Mouse (Mus musculus) bone marrow macrophage, adult 2 months (primary cell): Measurements from ENCODE around the gene Cd44. TPM values are rescaled to one million over a fixed set of nuclear protein-coding genes. Genes with fewer than 3 reads are reported as not detected.

Experiments used
- H3K27ac ChIP-seq: 2 replicates; pipeline ENCODE4 v1.5.1; 2012; ENCODE audit warnings: low read depth, low read length; ENCODE audit not compliant: insufficient read depth
- H3K4me1 ChIP-seq: 2 replicates; pipeline ENCODE4 v1.6.1; 2012; ENCODE audit warnings: low read length; ENCODE audit not compliant: control insufficient read depth, insufficient read depth
- H3K4me3 ChIP-seq: 2 replicates; pipeline ENCODE4 v1.5.1; 2012; ENCODE audit warnings: mild to moderate bottlenecking, low read length, moderate library complexity; ENCODE audit not compliant: insufficient read depth
- CTCF ChIP-seq: IDR thresholded peaks from 2 replicates; pipeline ENCODE4 v1.5.1; 2012; ENCODE audit warnings: low read depth, mild to moderate bottlenecking, low read length, moderate library complexity
- POLR2A ChIP-seq: IDR thresholded peaks from 2 replicates; pipeline ENCODE4 v1.6.1; 2012; ENCODE audit warnings: mild to moderate bottlenecking, low read depth, low read length, borderline replicate concordance
- polyA plus RNA-seq: library from polyadenylated mRNA; stranded (reverse); fragments of >200 nt; gene quantifications from 2 replicates; pipeline ENCODE4 v1.2.4, GENCODE M21; 2012; ENCODE audit not compliant: missing spikeins, insufficient read depth, insufficient read length

Gene Cd44
- polyA plus RNA-seq, 1 experiment, result 156 TPM

DNA sequence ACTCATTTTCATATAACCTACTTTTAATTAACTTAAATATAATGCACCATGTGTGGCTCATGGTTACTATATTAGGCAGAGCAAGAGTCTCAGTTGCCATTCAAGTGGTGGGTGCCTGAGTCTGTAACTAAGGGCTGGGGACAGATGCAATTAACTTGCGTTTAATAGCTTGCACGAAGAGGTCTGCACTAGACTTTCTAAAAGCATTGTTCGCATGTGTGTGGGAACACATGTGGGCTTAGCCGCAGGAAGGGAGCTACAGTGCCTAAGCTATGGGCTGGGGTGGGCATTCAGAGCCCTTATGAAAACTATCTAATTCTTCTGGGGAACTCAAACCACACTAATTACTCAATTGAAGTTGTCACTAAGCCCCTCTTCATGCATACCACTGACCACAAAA is 37.4 kb downstream of the Cd44 start:
- Histone ChIP-seq H3K27ac (no peak overlapping the region), H3K4me1 (peaks cover 34% of the 10 kb centered on the region), H3K4me3 (no peak overlapping the region)
- TF ChIP-seq POLR2A (no peak), CTCF (no peak)

DNA sequence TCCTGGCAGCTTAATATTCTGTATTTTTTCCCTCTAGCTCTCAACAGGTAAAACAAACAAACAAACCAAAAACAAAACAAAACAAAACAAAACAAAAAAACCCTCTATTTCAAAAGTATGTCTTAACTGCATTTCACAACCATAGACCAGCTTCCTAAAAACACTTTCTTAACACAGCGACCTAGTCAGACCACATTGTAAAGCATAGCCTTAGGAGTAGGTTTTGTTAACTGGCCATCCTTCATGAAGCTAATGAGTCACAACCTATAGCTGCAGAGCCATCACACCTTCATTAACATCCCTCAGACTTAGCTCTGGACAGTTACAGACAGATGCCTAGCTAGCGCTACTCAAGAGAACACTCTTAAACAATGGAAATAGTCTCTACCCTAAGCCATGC is 37.9 kb downstream of the Cd44 start:
- Histone ChIP-seq H3K4me1 (peaks cover 30% of the 10 kb centered on the region), H3K27ac (no peak overlapping the region), H3K4me3 (no peak overlapping the region)

DNA sequence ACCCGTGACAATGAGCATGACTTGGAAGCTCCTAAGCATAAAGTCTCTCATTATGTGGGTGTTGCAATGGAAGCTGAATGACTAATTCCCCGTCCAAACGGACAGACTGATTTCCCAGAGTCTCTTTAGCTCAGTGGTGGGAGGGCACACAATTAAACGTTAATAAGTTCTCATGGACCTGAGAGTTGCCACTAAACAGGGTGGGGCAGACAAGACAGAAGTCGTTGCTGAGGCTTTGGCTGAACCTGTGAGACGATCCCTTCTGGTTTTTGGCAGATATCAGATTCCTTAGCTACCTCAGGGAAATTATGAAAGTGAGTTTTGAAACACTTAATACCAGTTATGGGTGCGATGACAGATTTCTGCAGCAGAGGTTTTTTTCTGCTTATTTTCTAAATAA is 38.8 kb downstream of the Cd44 start:
- Histone ChIP-seq H3K4me1 (peaks cover 27% of the 10 kb centered on the region), H3K4me3 (no peak overlapping the region), H3K27ac (no peak overlapping the region)
- TF ChIP-seq POLR2A, result no peak

More for the DNA sequence above, 37.9 kb downstream of the Cd44 start:
- no peak for TF ChIP-seq CTCF
- no peak for TF ChIP-seq POLR2A

DNA sequence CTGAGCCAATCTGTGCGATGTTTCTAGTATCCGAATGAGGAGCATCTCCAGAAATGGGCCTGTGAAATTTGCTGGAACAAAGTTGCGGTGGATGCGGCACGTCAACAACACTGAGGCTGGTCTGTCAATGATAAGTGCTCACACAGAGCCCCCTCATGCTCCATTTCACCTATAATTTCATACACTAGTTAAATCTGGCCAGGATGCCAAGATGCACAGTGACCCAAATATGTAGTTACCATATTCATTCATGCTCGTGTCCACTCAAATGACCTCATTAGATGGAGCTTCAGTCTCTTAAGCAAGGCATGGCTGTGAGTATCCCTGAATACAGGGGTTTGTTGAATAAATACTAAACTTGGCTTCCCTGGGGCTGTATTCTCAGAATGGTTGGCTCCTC is 43.2 kb downstream of the Cd44 start:
- no peak overlapping the region for H3K4me3 ChIP-seq
- peaks cover 6% of the 10 kb centered on the region; the same call in 1 of the 2 replicates for H3K4me1 ChIP-seq
- no peak overlapping the region for H3K27ac ChIP-seq
- TF ChIP-seq POLR2A (no peak), CTCF (no peak)

DNA sequence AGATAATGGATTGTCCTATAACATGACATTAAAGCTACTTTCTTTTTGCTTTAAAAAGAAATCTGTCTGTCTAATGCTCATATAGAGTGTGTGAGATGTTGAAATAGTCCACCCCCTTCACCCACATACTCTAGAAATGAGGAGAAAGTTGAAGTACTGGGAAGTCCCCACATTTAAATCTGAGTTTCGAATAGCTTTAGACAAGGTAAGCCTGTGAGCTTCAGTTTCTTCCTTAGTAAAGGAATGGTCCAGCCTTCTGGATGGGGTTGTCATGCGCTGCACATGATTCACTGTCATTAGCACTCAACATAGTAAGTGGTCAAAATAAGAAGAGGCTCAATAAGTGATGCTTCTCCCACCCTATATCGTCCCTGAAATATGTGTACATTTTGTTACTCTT is 48.2 kb downstream of the Cd44 start:
- TF ChIP-seq POLR2A (no peak), CTCF (no peak)
- no peak overlapping the region for H3K27ac ChIP-seq
- H3K4me1 ChIP-seq, result peaks cover 13% of the 10 kb centered on the region
- H3K4me3 ChIP-seq, result no peak overlapping the region

DNA sequence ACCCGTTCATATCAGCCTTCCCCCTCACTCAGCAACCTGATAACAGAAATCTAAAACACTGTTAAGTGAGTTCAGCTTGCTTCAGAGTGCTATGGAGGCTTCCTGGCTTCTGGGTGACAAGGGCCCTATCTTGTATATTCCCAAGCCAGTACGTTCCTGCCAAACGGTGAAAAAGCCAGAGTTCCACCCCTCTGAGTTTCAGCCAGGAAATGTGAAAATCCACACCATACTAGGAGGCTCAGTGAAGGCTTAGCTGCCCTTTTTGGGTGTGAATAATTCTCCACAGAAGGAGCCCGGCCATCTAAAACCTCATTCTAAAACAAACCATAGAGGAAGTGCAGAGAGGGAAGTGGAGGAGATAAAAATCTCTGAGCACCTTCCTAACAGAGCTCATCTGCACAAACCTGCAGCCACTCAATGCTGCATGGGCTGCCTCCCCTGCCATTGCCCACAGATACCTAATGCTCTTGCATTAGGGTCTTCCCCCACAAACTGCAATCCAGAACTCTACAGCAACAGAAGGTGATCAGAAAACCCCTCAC is 49.5 kb downstream of the Cd44 start:
- TF ChIP-seq CTCF (no peak), POLR2A (no peak)
- Histone ChIP-seq H3K27ac (no peak overlapping the region), H3K4me3 (no peak overlapping the region), H3K4me1 (peaks cover 13% of the 10 kb centered on the region)

DNA sequence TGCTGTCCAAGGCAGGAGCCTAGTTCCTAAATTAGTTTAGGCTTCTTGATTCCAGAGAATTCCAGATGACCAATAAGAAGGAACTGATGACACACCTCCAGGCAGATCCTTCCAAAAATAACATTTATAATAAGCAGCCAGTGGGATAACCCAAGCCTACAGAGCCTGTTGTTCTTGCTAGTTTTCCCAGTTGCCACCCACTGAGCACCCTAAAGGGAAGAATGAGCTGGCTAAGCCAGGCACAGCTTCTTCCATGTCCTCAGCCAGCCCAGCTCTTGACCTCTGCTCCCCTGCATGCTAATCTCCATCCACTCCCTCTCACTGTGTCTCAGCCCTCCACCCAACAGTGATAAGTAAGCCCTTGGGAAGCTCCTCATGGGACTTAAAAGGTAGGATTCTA is 51.4 kb downstream of the Cd44 start:
- Histone ChIP-seq H3K27ac (no peak overlapping the region), H3K4me3 (no peak overlapping the region), H3K4me1 (peaks cover 13% of the 10 kb centered on the region)
- no peak for TF ChIP-seq CTCF

DNA sequence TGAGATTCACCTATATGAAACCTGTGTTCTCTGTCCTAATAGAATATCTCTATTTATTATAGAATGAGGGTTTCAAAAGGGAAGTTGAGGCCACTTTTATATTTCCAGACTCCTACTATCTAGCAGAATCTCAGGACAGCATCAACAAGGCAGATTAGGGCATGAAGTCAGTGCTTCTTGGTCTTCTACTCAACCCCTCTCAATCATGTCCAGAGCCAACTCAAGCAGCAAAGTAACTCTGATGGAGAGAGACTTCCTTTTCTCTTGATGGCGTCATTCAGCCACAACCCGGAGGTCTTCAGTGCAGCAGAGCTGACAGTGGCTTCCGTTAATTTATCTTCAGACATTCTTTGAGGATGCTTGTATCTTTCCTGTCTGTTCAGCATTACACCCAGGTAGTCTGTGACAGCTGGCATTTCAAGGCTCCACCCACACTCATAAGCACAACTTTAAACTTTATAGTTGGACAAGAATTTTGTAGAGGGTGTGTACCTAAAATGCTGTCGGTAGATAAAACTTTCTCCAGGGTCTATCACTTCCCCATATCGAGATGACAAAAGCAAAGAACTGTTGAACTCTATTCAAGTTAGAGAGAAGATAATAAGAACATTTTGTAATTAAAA is 52.5 kb downstream of the Cd44 start:
- Histone ChIP-seq H3K4me1 (peaks cover 13% of the 10 kb centered on the region), H3K4me3 (no peak overlapping the region), H3K27ac (no peak overlapping the region)
- TF ChIP-seq CTCF (no peak), POLR2A (no peak)

DNA sequence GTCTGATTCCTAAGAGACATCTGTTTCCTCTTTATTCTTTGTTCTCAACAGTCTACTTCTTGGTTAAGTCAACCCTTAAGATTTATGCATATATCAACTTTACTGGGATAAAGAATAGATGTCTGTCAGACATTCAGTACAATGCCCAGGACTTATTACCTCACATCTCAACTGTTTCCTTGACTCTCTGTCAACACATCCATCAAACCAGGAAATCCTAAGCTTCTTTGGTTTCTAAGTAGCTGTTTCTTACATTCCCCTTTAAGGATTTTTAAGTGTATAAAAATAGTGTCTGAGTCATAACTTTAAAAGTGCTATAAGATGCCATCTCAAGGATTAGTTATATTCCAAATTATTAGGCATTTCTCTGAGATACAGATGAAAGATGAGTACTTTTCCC is 60.2 kb downstream of the Cd44 start:
- Histone ChIP-seq H3K4me1 (0 out of 2 replicates have a peak, but pooled peaks cover 3% of the 10 kb centered on the region), H3K4me3 (no peak overlapping the region), H3K27ac (no peak overlapping the region)
- no peak for TF ChIP-seq POLR2A
- no peak for TF ChIP-seq CTCF

DNA sequence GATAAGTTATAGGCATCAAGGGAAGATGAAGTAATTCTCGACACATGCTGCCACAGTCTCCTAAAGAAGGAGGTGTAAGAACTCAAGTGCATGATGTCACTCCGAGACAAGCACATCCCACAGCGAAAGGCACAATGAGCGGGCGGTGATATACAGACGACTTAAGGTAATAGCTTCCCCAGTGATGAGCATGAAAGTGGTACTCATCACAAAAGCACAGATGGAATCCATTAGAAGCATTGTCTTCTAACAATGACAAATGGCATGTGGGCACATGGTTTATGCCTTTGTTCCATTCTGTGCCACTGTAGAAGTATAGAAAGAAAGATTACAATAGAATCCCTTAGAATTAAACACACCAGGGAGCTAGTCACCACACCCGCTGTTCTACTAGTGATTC is 63.3 kb downstream of the Cd44 start:
- no peak overlapping the region for H3K4me3 ChIP-seq
- no peak overlapping the region for H3K27ac ChIP-seq
- H3K4me1 ChIP-seq, result 0 out of 2 replicates have a peak, but pooled peaks cover 3% of the 10 kb centered on the region
- TF ChIP-seq POLR2A (no peak), CTCF (no peak)
